Mouse (Mus musculus) erythroblast, embryonic 14.5 days (primary cell): ENCODE data around the gene Tasp1.

Source experiments
- GATA1 ChIP-seq: IDR thresholded peaks from 2 replicates; pipeline ENCODE4 v1.6.1; 2012; ENCODE audit warnings: low read length, inconsistent platforms, mixed read lengths
- TAL1 ChIP-seq: IDR thresholded peaks from 3 replicates; pipeline ENCODE4 v1.6.1; 2012; ENCODE audit warnings: low read length, inconsistent platforms, mixed read lengths

DNA sequence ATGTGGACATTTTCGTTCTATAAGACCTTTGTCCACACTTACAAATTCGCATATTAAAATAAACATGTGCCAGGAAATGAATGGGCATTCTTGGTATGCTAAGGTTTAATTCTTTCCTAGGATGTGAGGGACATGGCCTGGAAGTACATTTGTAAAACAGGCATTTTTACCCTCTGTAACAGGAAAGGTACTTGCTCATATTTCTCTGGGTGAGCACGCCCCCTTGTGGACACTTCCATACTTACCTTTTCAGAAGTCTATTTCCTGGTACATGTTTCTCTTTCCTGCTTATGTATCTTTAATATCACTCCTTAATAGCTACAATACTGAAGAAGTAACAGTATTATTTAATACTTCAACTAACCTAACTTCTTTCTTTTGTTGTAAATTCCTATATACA, 100.3 kb downstream of the Tasp1 start:
- no peak for TF ChIP-seq TAL1
- no peak for TF ChIP-seq GATA1
